Mouse (Mus musculus) hematopoietic stem cell, adult 5-6 weeks (primary cell): Measurements from ENCODE around the gene Rasgrp2. TPM values are rescaled to one million over a fixed set of nuclear protein-coding genes. Genes with fewer than 3 reads are reported as not detected.

Source experiments
- ATAC-seq, 2 experiments: fragments of 125-278 bp in 1 of 2; replicated peaks in 1 of 2; 2 replicates each; pipeline ENCODE4 v1.8.0; 2016 to 2017; ENCODE audit warnings: inconsistent platforms in 2 of 2, mild to moderate bottlenecking in 2 of 2, moderate number of reproducible peaks in 2 of 2, low read depth in 1 of 2, moderate TSS enrichment in 1 of 2; ENCODE audit not compliant: low FRiP score in 2 of 2, poor library complexity in 2 of 2, severe bottlenecking in 2 of 2, insufficient read depth in 1 of 2, low TSS enrichment in 1 of 2
- total RNA-seq: library from RNA; stranded (forward); fragments of 172-1452, 232-1000 nt; gene quantifications from 2 replicates; pipeline ENCODE4 v1.2.3, GENCODE M21; 2017

Rasgrp2 gene
- total RNA-seq, 1 experiment from 2014 or later = 101 TPM

DNA sequence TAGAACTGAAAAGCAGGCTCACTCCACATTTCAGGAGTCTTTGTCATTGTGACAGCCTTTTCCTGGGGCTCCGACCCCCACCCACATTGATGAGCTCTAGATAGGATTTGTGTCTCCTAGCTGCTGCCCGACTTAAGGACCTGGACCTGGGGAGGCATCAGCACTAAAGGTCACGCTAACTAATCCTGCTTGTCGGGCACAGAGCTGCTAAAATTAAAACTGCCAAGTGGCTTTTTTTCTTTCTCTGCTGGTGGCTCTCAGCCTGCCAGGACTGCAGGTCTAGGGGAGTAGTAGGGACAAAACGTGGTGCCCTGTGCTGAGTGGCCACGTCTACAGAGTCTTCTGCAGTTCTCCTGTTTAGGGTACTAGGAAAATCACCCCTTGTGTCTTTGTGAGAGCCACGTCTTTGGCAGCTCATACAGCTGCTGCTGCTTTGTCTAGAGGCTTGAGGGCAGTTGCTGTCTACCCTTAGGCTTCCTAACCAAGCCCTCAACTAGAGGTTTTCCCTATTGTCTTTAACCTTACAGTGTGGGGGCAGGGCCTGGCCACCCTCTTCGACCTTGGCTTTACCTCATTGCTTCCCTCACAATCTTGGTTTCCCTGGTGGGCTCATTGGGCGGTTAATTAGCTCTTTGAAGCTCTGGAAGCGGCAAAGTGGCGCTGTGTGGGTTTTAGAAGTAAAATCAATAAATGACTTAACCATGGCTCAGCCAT lies 21.7 kb upstream of the Rasgrp2 start:
- ATAC-seq = no peak

DNA sequence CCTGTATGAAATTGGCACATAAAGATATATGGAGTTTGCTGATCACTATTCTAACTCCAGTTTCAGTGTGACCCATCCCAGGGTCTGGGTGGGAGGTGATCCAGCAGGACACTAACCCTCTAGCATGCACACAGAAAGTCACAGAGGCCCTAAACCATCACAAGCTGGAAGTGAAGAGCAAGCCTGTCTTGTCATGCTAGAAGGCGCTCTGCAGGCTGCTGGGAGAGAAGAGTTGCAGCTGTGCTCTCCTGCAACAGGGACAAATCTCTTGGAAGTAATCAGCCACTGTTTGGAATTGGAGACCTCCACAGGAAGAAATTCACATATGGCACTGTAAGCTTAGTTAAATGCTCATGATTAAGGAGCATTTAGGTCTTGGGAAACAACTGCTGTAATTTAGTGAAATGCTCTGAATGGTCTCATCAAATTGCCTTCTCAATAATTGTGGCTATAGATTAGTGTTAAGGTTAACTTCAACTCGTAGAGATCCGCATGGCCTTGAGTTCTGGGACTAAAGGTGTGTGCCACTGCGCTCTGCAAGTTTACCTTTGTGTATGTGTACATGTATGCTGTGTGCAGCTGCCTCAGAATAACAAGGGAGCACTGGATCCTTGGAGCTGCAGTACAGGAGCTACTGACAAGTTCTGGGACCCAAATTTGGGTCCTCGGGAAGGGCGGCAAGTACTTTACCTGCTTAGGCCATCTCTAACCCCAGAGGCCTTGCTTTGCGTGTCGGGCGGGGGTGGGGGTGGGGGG lies 18.6 kb upstream of the Rasgrp2 start:
- ATAC-seq = no peak

DNA sequence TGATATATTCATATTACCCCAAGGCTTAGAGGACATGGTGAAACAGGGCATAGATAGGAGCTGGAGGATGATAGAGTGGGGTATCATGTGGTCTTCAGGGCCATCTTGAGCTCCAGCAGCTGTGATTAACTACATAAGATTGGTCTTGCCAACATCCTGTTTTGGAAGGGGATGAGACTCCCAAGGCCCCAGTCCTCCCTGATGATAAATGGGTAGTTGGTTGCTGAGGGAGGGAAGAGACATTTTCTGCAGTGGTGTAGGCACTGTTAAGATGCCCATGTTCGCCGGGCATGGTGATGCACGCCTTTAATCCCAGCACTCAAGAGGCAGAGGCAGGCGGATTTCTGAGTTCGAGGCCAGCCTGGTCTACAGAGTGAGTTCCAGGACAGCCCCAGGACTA lies 17.9 kb upstream of the Rasgrp2 start:
- ATAC-seq = no peak

GRCm38 (mm10) chr19:6382323-6382924 lies 16.7 kb upstream of the Rasgrp2 start:
- ATAC-seq = peak; percentile 28 to 33; a peak in 3 of 4 replicates

DNA sequence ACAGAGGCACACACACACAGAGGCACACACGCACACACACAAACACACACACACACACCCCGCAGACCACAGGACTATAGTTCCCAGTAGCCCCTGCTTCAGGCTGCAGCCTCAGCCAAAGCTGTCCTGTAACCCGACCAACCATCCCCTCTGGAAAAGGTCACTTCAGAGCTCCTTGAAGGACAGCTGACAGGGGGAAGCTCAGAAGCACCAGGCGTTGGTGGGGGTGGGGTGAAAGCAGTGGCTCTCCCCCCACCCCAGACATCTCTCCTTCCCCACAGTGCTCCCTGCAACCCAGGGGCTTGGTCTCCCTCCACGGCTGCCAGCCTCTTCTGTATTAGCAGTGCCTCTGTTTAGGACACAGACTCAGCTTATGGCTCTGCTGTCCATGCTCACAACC lies 15.7 kb upstream of the Rasgrp2 start:
- ATAC-seq = no peak

- peak; percentile 28 to 29; a peak in 2 of 4 replicates for ATAC-seq
These were observed 15.0 kb upstream of the Rasgrp2 start, which contains the start of gene Pygm for GRCm38 (mm10) chr19:6384128-6384527. TSS of gene Pygm (plus strand) at chr19:6384399.

DNA sequence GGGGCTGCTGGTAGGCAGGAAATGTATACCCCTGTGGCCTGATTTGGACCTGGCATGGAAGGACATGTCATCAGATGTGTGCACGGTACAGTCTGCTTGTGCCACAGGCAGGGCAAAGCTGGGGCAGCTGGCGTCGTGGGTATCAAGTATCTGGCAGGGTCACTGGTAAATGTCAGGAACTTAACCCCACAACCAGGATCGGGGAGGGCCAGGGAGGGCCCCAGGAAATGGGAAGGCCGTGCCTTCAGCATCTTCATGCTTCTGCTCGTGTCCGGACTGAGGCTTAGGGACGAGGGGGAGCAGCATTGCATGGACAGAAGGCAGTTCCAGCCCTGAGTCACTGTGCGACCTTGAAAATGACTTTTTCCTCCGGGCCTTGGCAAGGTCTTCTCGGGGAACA lies 14.2 kb upstream of the Rasgrp2 start:
- no peak for ATAC-seq

DNA sequence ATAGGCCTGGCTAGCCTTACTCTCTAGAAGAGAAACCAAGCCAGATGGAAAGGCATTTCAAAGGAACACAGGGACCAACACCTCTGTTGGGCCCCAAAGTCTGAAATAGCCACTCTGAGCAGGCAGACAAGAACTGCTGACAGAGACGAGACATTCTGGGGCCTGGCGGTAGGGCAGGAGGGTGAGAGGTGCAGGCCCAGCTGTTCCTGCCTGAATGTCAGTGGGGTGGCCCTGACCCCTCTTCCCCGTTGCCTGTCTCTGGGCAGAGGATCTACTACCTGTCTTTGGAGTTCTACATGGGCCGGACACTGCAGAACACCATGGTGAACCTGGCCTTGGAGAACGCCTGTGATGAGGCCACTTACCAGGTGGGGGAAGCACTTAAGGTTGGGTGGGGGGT lies 13.7 kb upstream of the Rasgrp2 start:
- ATAC-seq = no peak

GRCm38 (mm10) chr19:6385821-6386220 lies 13.3 kb upstream of the Rasgrp2 start:
- no peak for ATAC-seq

GRCm38 (mm10) chr19:6386234-6386633 lies 12.9 kb upstream of the Rasgrp2 start:
- no peak for ATAC-seq

- 0 out of 4 replicates have a peak, but pooled peaks of 1 of the 2 experiments have one; percentile 15 for ATAC-seq
These were observed 11.1 kb upstream of the Rasgrp2 start for GRCm38 (mm10) chr19:6388006-6388405.

- peak in 1 of 2 experiments; percentile 22; a peak in 1 of 4 replicates for ATAC-seq
These were observed 9.3 kb upstream of the Rasgrp2 start for GRCm38 (mm10) chr19:6389803-6390202.

DNA sequence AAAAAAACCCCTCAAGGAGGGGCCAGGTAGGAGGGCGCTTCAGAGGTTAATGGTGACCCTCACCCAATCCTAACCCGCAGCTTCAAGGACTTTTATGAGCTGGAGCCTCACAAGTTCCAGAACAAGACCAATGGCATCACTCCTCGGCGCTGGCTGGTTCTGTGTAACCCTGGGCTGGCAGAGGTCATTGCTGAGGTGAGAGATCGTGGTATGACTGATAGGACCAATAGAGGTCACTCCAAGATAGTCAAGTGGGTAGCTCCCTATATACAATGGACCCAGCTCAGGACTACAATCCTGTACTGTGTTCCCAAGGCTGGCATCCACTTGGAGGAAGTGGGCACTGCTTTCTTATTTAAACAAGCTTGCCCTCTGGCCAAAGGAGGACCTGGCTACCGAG lies 8.9 kb upstream of the Rasgrp2 start:
- ATAC-seq = no peak

DNA sequence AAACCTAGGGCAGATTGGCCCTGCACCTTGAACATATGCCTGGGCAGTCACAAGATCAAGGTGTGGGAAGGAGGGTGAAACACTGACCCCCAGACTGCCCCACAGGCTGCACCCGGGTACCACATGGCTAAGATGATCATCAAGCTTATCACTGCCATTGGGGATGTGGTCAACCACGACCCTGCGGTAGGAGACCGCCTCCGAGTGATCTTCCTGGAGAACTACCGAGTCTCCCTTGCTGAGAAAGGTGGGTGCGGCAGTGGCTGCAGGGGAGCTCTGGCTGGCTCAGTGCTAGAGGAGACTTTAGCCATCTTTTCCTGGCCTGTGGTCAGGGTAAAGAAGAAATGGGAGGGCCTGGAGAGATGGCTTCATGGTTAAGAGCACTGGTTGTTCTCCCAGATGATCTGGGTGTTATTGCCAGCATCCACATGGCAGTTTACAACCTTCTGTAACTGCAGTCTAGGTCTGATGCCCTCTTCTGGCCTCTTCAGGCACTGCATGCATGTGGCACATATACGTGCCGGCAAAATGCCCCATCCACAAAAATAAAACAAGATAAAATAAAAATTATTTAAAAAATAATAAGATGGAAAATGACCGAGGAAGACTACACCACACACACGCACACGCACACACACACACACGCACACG lies 6.3 kb upstream of the Rasgrp2 start:
- 0 out of 4 replicates have a peak, but pooled peaks of 1 of the 2 experiments have one; percentile 28 for ATAC-seq

GRCm38 (mm10) chr19:6393637-6394036 lies 5.5 kb upstream of the Rasgrp2 start:
- ATAC-seq = no peak

GRCm38 (mm10) chr19:6396237-6396636 lies 2.9 kb upstream of the Rasgrp2 start:
- ATAC-seq = no peak

DNA sequence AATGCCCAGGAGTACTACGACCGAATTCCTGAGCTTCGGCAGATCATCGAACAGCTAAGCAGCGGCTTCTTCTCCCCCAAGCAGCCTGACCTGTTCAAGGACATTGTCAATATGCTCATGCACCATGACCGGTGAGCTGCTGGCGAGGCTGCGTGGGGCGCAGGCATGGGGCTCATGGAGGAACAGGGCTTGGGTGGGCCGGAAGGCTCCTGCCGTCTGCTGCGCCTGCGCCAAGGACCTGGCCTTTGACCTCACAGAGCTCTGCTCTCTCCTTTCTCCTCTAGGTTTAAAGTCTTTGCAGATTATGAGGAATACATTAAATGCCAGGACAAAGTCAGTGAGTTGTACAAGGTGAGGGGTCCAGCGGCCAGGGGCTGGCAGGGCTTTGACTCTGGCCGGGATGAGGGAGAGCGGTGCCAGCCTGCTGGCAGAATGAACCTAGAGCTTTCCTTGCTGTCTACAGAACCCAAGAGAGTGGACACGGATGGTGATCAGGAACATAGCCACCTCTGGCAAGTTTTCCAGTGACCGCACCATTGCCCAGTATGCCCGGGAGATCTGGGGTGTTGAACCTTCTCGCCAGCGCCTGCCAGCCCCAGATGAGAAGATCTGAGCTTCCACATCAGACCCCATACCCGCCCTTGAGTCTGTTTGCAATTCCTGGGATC lies 1.4 kb upstream of the Rasgrp2 start:
- no peak for ATAC-seq
